Mouse (Mus musculus) spleen, adult 2 months (tissue): ENCODE data around the gene Sec24a.
"Not testable (repeated sequence)": the region's sequence is repeated elsewhere in the genome, so short reads cannot be mapped to it uniquely, and the experiment has no call there.

Experiments used
- CTCF ChIP-seq: fragments of 200-500 bp; IDR thresholded peaks from 2 replicates; pipeline ENCODE4 v1.5.1; 2011; ENCODE audit warnings: mild to moderate bottlenecking, inconsistent platforms; ENCODE audit not compliant: insufficient read depth, insufficient read length, insufficient replicate concordance; ENCODE audit errors: extremely low read depth
- POLR2A ChIP-seq: fragments of 200-500 bp; IDR thresholded peaks from 2 replicates; pipeline ENCODE4 v1.6.1; 2011; ENCODE audit warnings: low read depth, low read length, inconsistent platforms

DNA sequence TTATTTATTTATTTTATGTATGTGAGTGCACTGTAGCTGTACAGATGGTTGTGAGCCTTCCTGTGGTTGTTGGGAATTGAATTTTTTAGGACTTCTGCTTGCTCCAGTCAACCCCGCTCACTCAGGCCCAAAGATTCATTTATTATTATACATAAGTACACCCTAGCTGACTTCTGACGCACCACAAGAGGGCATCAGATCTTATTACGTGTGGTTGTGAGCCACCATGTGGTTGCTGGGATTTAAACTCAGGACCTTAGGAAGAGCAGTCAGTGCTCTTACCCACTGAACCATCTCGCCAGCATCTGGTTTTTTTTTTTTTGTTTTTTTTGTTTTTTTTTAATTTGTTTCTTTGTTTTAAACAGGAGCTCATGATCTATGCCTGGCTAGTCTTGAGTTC, 26.3 kb upstream of the Sec24a start:
- TF ChIP-seq CTCF, POLR2A: not testable (repeated sequence)
